Mouse (Mus musculus) right cerebral cortex, postnatal 25 days (tissue): Measurements from ENCODE around the gene Kcnq1.

ENCODE experiments used
- DNase-seq: peaks from one replicate; pipeline ENCODE4 v3.0.0; 2022

Gene Kcnq1

DNA sequence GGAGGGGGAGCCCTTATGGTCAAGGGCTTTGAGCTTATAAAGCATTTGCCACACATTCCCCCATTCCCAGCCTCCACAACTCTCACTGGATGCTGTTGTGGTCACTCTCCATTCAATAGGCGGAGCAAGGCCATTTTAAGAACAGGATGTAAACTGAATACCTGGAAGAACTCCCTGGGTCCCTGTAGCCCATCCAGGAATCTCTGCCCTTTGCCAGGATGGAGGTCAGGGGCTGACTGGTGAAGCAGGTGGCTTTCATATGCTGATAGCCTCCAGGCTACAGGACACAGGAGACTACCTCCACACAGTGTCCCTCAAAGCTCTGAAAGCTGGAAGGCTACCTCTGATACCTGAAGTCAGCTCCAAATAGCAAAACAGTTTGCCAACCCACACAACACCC is 326.5 kb downstream of the Kcnq1 start:
- DNase-seq: no peak

DNA sequence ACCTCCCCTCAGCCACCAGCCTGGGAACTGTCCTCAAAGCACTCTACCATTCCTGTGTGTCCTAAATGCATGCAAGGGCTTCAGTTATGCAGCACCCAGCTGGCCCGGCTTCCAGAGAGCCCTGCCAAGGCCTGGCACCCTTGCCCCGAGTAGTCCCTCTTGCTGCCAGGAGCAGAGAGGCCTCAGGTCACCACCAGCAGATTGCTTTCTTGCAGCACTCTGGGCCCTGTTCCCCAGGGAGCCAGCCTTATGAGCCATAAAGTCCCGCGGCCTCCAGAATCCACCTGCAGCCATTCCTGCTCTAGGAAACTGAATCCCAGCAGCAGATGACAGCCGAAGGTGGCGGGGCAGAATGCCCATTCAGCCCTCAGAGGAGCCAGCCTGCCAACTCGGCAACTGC is 327.2 kb downstream of the Kcnq1 start:
- DNase-seq: peak; percentile 20

DNA sequence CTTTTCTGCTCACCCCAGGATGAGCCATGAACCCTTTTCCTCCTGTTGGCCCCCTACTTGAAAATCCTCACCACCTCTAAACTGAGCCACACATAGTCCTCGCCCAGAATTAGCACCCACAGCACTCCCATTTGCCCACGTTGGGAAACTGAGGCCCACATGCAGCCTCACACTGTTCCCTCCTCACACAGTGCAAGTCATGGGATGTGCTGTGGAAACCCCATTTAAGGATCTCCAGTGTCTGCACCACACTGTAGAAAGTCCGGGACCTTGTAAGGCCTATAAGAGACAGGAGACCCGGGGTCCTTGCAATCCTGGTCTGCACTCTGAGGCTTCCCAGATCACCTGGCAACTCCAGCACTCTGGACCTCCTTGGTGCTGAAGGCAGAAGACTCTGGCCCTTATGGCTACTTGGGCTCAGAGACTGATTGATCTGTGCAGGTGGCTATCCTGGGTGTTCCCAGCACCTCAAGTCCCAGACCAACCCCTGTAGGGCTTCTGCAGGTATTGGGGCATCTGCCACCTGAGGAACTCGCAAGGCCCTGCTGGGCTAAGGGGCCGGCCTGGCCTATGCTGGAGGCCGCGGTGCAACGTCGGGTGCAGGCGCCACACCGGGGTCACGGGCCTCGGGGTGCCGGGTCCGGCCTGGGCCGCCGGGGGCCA is 331.2 kb downstream of the Kcnq1 start:
- no peak for DNase-seq

DNA sequence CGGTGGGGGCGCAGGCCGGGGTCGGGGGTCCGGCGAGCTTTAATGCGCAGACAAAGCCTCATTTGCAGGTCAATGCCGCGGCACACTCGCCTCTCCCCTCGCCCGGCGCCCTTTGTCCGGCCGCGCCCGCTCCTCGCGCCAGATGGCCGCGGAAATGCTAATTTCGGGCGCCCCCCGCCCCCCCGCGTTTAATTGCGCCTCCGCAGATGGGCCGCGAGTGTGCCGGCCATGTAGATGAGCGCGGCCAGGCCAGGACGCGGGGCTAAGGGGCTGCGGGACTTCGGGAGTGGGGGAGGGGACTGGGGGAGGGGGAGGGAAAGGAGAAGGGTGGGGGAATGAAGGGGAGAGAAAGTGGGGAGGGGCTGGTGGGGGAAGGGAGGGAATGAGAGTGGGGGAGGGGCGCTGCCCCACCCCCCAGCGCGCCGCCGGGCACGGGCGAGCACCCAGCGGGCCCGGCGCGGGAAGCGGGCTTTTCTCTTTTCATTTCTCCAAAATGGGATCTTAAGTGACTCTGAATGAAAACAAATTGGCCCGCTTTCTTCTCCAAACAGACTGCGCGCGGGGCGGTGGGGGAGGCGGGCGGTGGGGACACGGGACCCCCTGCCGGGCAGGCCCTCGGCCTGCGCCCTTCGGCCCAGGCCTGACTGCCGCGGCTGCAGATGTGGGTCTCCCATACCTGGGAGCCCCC is 331.9 kb downstream of the Kcnq1 start:
- DNase-seq: no peak

DNA sequence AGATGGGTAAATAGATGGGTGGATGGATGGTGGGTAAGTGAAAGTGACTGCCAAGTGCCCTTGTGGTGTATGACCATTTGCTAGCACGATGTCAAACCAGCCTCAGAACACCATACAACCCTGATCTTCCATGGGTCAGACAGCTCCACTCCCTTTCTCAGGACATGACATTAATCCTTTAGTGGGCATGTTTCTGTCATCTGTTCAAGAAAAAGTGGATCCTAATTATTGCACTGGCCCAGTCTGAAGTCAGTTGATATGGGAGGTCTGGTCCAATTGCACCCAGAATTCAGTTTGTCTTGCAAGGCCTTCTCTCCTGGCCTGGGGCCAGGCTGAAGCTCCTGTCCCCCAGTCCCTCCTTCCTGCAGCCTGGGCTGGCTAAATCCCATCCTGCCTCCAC is 332.8 kb downstream of the Kcnq1 start:
- no peak for DNase-seq

DNA sequence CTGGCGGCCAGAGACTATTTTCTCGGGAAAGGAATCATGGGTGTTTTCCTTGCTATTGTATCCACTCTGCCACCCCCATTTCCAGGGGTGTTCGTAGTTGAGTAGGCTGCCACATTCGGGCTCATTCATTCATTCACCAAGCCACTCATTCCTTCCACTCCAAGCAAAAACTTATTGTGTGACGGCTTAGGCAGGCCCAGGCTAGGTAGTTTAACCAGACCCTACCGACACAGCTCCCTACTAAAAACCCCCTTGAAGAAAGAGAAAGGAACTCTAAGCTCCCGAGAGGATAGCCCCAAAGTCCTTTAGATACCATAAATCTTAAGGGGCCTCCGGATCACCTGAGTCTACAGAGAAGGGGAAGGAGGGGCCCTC is 338.4 kb downstream of the Kcnq1 start:
- DNase-seq: no peak

DNA sequence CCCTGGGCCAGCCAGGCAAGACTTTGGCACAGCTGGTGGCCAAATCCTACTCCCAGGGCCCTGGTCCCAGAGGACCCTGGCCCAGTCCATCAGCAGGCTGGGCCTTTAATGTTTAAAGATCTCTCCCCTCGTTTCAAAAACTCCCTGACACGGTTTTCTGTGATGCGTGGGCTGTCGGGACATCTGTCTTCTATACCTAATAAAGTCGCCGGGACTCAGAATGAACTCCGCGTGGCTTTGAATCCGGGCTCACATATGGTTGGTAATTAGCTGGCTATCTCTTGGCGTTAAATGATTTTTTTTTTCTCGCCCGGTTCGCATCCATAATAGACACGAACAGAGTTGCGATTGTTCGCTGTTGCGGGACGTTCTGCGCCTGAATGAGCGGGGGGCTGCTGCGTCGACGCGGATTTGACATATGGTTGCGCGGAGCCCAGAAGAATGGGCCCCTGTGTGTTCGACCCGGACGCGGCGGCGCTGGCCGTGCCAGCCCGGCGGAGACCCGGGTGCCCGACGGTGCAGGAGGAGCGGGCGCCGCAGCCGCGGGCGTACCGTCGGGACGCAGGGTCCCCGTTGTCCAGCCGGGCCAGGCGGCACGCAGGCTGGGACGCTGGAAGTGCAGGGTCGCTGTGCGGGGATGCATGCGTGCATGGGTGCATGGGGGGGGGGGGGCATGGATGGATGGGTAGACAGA is 338.9 kb downstream of the Kcnq1 start:
- no peak for DNase-seq

DNA sequence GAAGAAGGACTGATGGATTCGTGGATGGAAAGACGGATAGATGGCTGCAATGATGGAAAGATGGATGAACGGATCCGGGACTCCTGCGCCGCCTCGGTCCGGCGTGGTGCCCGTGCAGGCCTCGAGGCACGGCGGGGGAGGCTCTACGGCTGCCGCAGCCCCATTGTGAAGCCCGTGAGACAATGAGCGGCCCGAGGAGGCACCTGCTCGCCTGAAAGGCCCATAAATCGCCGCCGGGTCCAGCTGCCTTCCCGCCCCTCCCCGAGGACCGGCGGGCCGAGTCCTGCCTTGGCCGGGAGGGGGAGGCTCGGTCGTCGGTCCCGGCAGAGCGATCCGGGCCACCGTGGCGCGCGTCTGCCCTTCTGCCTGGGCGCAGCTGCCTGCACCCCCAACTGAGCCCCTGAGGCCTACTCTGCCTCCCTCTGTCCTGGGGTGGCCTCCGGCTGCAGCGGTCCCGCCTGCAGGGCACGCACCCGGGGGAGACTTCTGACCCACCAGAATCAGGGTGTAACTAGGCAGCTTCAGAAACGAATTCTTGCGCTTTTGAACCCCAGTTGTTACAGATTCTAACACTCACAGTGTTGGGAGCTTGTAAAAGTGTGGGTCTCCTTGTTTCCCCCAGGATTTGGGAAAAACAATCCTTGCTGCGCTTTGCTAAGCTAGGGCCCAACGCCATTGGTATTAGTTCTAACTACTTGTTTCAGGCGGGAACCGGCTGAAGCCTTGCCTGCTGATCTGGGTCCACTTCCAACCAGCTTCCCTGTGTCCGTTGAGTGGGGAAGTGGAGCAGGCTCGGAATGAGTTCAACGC is 339.7 kb downstream of the Kcnq1 start:
- no peak for DNase-seq

DNA sequence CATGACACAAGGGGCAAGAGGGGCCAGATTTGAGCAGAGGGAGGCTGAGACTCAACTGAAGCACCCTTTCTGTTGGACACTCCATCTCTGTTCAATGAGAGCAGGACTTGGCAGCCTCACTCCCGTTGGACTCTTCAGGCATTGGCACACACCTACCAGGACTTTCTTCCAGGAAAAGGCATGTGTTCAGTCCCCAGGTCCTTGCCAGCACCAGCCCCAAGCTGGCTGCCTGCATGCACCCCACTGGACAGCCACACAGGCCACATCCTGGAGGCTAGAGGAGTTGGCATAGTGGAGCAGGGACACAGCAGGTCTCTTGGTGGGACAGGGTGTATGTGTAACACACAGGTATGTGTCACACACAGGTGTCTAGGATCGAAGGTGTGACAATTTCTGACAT is 341.0 kb downstream of the Kcnq1 start:
- no peak for DNase-seq

DNA sequence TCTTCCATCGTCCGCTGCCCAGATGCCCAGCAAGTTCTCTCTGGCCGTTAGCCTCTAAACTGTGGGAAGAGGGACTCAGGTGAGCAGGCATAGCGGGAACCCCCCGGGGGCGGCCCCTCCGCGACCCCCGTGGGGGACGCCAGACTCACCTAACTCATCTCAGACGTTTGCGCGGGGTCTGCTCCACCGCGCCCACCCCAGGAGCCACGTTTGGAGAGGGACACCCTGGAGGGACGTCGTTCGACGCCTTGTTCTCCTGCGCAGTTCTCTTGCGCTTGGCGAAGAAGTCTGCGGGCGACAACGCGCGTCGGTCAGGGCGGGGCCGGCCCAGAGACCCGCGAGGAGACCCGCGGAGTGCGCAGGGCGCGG is 352.8 kb downstream of the Kcnq1 start:
- no peak for DNase-seq

DNA sequence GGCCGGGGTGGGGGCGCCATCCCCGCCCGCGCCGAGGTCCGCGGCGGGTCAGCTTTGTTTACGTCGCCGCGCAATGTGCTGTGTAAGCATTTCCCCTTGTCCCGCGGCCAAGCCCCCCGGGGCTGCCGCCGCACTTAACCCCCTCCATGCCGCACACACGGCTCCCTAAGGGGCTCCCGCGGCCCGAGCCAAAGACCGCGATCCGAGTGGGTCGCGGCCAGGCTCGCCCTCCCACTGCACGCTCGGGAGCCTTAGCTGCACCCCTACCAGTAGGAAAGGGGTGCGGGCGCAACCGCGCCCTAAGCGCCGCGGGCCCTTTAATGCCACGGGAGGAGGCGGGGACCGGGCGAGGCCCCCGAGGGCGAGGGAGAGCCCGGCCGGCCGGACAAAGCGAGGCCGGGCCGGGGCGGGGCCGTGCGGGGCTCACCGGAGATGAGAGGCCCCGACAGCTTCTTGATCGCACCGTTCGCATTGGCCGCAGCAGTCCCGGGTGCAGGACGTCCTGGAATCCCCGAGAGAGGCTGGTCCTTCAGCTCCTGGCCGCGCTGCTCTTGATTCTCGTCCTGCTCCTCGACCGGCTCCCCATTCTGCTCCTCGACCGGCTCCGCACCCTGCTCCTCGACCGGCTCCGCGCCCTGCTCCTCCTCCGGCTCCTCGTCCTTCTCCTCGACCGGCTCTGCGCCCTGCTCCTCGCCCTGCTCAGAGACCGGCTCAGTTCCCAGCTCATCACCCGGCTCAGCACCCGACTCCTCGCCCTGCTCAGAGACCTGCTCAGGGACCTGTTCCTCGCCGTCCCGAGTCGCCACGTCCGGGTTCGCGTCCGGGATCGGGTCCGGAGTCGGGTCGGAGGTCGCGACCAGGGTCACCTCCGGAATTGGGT is 353.4 kb downstream of the Kcnq1 start:
- DNase-seq: no peak

DNA sequence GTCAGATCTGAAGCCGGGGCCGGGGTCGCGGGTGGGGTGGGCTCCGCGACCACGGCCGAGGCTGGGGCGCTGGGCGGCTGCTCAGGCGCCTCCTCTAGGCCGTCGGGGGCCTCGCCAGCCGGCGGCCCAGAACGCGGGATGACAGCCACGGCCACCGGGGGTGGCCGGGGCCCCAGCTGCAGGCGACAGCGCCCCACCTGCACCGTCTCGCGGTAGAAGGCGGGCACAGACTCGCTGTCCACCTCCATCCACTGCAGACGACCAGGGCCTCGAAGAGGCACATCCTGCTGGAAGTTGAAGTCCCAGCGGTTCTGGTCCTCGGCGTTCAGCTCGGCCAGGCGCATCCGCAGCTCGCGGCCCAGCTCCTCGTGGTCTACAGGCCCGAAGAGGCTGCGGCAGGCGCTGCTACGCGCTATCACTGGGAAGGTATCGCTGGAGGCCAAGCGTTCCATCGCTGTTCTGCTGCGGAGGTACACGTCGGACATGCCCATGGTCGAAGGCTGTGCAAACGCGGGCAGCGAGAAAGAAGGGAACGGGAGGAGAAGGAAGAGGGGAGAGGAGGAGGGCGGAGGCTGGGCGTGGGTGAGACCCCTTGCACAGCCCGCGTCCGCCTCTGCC is 354.2 kb downstream of the Kcnq1 start:
- no peak for DNase-seq

DNA sequence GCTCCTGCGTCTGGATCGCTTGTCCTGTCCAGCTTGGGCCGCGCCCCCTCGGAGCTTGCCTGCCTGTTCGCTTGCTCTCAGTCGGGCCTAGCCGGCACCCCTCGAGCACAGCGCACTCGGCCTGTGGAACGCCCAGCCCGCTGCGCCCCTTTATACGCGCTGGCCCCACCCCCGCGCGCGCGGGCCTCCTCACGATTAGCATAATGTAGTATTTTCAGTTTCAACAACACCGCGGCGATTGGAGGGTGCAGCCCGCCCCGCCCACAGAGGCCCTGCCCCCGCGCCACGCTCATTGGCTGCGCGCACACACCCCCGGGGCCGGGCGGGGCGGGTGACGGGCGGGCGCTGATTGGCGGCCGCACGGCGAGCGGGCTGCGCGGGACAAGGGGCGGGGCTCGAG is 354.7 kb downstream of the Kcnq1 start, which contains the start of gene Cdkn1c:
Cdkn1c (minus strand) TSS at position 177 of the 400 bp plus-strand sequence.
- peak; percentile 82 for DNase-seq

DNA sequence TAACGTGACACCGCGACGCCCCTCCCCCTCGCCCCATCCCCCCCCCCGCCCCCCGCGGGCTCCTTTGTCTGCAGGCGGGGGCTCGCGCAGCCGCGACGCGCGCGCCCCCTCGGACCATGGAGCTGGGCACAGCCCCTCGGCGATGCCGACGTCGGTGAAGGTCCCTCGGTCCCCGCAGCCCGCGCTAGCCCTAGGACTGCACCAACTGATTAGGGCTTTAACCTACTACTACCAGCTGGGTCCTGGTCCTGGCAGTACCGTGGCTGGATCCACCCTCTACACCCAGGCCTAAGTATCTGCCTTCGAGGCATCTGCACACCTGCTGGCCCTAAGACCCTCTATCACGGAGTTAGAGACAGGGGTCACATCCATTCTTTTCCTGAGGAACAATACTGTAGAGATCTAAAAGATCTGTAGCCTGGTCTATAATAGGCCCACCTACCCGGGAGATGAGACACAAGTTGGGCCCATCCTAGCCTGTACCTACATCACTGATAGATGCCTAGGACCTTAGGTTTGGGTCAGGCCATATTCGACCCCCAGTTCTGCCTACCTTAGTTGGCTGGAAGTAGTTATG is 355.2 kb downstream of the Kcnq1 start:
- no peak for DNase-seq

DNA sequence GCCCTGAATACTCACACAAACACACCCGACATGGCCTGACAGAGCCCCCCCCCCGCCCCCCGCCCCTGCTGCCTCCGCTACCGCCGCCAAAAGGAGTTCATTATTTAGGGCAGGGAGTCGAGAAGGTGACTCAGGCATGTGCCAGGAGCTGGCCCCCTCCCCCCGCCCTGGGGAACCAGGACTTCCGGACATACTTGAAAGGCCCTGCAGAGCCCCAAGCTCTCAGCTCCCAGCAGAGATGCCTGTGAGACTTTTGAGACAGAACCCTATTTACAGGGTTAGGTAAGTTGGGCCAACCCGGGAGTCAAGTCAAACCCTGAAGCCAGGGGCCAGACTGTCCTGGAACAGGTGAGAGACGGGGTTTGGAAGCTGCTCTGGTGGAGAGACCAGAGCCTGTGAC is 355.8 kb downstream of the Kcnq1 start:
- DNase-seq: no peak

DNA sequence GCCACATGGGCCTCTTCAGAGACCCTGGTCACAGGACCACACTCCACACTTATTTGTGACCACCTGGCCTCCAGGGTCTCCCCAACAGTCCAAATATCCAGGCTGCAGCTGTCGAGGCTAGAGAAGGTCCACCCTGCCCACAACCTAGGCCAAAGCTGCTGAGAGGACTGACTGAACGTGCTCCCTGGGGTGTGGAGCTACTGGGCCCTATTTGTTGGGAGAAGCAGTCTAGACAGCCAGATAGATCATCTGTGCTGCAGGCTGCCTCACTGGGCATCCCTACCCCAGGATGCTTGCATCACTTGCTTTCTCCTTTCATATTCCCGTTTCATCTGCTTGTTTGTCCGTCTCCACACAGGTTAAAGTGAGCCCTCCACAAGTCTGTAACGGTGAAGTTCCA is 356.4 kb downstream of the Kcnq1 start:
- no peak for DNase-seq

DNA sequence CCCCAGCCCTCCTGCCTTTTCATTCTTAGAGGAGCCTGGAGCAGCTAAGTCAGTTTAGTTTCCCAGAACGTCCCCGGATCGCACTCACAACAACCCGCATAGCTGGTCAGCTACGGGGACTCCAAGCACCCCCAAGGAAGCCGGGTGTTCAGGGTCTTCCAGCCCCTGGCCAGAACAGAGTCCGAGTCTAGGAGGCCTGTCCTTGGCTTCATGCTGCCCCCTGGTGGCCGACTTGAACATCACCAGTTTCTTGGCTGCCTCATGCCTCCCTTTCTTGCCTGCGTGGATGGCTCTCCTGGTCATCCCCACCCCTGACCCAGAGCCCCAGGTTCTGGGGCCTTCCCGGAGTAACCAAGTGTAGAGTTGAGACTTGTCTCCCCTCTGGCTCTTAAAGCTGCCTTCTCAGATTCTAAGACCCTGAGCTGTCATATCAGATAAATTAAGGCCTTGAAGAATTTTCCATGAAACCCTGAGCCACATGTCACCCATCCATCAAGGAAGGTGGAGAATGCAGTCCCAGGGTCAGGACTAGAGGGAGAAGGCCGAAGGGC is 357.8 kb downstream of the Kcnq1 start:
- peak; percentile 72 for DNase-seq

DNA sequence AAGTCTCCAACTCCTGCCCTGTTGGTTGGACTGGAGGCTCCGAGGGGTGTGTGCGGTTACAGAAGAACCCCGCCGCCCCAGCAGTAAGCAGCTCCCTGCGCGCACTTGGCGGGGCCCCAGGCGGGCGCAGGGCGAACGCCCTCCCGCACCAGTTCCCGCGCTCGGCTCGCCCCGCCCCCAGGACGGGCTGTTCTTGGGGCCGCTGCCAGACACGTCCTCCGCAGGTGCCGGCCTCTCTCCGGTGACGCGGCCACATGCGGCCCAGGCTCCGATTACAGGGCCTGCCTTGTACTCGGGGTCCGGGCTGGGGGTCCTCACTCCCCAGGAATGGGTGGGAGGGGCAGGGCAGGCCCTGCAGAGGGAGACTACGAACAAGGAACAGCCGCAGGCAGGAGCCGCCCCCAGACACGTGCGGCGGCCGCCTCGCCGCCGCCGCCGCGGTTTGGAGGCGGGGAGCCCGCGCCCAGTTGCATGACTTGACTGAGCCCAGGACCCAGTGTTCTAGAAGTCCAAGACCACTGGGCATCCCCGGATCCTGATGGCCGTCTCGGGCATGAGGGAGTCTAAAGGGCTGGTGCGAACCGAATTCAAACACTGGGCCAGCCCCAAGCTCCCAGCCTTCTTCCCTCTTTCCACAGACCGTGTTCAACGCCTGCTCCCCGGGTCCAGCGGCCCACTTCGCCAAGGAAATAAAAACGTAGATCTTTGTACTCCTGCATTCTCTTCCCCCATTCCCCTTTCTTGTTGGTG is 358.8 kb downstream of the Kcnq1 start:
- peak; percentile 29 for DNase-seq

DNA sequence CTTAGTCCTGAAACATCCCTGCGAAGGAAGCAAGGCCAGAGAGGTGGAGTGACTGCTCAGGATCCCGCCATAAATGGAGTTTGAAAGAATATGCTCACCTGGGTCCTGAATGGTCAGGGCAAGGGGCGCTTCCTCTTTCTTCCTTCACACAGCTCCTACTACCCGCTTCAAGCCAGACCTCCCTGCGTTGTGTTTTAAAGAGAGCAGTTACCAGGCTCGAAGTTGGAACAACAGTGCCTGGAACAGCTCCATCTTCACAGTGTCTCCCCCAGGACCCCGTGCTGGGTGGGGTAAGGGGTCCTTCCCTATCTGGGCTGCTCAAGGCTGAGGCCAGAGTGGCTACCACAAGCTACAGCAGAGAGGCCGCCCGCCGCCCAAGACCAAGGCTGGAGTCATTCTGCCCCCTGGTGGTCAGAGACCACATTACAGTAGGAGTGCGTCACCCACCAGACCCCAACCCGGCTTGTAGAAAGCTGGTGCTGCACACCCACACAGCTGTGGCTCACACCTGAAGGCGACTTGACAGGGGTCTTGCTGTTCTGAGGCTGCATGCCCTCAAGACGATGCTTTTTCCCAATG is 360.0 kb downstream of the Kcnq1 start:
- peak; percentile 75 for DNase-seq

DNA sequence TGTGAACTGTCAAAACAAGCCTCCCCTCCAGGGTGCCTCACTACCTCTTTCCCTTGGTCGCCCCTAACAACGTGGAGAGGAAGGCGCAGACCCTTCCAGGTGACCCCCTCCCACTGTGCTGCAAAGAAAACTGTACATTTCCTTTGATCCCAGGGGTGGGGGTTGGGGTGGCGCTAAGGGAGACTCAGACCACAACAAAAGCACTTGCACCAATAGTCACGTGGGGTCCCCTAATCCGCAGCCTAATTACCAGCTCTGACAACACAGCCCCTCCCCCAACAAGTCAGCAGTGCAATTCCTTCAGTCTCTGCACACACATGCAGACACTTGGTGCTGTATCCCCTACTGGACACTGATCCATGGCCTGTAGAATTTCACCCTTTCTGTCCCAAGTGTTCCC is 361.6 kb downstream of the Kcnq1 start:
- DNase-seq: no peak
